Mouse (Mus musculus): ENCODE data around the gene Orai2.
A peak's percentile ranks its signal among the peaks of the same experiment; 100 is the strongest.
"Not testable (repeated sequence)": the region's sequence is repeated elsewhere in the genome, so short reads cannot be mapped to it uniquely, and the experiment has no call there.

The Orai2 gene

GRCm38 (mm10) chr5:136172939-136173338 lies 2.4 kb upstream of the Orai2 start:
- no peak for DNase-seq

- no peak for DNase-seq
Measured at GRCm38 (mm10) chr5:136171363-136172341, 1.1 kb upstream of the Orai2 start.

- peak; percentile 55 for DNase-seq
Measured at GRCm38 (mm10) chr5:136169626-136170511, 644 bp downstream of the Orai2 start.

- no peak for DNase-seq
Measured at GRCm38 (mm10) chr5:136168071-136168470, 2.4 kb downstream of the Orai2 start.

- DNase-seq = no peak
Measured at GRCm38 (mm10) chr5:136167296-136167695, 3.2 kb downstream of the Orai2 start.

GRCm38 (mm10) chr5:136165246-136165645 lies 5.3 kb downstream of the Orai2 start:
- peak; percentile 42 for DNase-seq

- DNase-seq = peak; percentile 70
Measured at GRCm38 (mm10) chr5:136163807-136164474, 6.6 kb downstream of the Orai2 start.

GRCm38 (mm10) chr5:136160084-136160483 lies 10.4 kb downstream of the Orai2 start:
- DNase-seq = not testable (repeated sequence)

- DNase-seq = no peak
Measured at GRCm38 (mm10) chr5:136155399-136155798, 15.1 kb downstream of the Orai2 start.

- DNase-seq = no peak
Measured at GRCm38 (mm10) chr5:136152365-136152764, 18.1 kb downstream of the Orai2 start.

GRCm38 (mm10) chr5:136149134-136149576 lies 21.4 kb downstream of the Orai2 start:
- DNase-seq = not testable (repeated sequence)

GRCm38 (mm10) chr5:136147704-136148103 lies 22.8 kb downstream of the Orai2 start:
- no peak for DNase-seq

- DNase-seq = no peak
Measured at GRCm38 (mm10) chr5:136146936-136147335, 23.6 kb downstream of the Orai2 start.

- no peak for DNase-seq
Measured at GRCm38 (mm10) chr5:136144606-136145430, 25.7 kb downstream of the Orai2 start.

- no peak for DNase-seq
Measured at GRCm38 (mm10) chr5:136143161-136143755, 27.3 kb downstream of the Orai2 start.

- DNase-seq = no peak
Measured at GRCm38 (mm10) chr5:136142746-136143145, 27.8 kb downstream of the Orai2 start.

- DNase-seq = peak; percentile 57
Measured at GRCm38 (mm10) chr5:136140057-136140482, 30.4 kb downstream of the Orai2 start.

GRCm38 (mm10) chr5:136139393-136139792 lies 31.1 kb downstream of the Orai2 start:
- DNase-seq = no peak

- DNase-seq = peak; percentile 56
Measured at GRCm38 (mm10) chr5:136137658-136138274, 32.7 kb downstream of the Orai2 start.

- no peak for DNase-seq
Measured at GRCm38 (mm10) chr5:136136292-136136990, 34.1 kb downstream of the Orai2 start.
